Mouse (Mus musculus): ENCODE measurements around the gene Nanog.

Nanog gene

DNA sequence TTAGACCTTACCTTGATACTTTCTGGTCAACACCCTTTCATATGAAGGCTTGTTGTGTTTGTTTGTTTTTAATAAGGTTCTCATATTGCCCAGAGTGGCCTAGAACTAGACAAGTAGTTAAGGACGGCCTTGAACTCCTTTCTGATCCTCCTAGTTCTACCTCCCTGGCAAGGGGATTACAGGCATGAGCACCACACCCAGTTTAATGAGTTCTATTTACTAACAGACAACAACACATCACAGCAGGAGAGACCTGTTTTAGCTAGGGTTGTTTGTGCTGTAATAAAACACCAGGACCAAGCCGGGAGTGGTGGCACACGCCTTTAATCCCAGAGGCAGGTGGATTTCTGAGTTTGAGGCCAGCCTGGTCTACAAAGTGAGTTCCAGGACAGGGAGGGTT lies 55.2 kb downstream of the Nanog start:
- no peak for DNase-seq (ENCODE audit: low spot score in 2 of 2)

DNA sequence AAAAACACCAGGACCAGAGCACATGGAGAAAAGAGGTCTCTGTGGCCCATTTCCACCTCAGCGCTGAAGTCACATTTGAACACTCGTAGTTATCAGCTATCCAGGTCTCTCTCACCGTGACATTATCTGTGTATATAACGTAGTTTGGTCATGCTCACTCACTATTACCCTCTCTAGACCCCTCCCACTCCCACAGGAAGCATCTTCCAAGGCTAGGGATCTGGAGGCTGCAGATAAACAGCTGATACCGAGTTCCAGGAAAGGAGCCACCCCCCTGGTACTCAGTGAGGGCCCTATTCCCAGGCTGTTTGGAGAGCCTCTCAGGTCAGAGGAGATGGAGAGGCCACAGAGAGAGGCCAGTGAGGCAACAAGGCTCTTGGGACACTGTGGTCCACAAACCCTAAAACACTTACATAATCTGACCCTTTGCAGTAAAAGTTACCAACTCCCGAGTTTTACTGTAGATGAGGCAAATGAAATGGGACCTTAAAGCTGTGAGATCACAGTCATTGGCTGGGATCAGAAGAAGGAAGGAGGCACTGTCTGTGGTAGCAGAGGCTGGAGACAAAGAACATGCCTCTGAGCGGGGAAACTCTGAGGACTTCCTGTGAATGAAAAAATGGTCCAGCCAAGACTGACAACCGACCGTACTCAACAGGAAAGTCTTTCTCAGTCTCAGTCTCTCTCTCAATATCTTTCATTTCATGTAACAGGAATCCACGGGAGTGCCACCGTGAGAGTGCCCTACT lies 55.8 kb downstream of the Nanog start:
- DNase-seq (ENCODE audit: low spot score in 2 of 2): no peak

DNA sequence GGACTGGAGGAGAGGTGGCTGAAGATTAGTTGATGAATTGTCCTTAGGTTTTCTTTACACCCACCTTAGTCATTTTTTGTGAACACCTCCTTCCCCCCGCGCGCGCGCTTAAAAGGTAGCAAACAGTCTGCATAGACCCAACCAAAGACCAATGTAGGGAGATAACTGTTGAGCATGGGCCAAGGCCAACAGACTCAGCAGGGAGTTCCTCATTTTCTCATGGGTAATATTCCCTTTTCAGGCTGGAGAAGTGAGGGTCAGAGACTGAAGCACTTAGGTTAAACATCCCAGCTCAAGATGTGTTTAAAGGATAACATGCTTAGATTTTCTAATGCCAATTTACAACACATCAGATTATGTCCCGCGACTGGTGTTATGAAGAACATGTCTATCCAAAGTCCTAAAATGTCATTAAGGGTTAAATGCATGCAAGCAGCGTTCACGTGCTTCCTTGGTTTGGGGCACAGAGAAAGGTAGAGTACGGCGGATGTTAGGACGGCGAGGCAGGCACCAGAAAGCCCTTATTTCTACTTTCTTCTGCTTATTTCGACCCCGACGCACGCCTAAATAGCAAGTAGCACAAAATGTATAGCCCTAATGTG lies 56.7 kb downstream of the Nanog start:
- DNase-seq (ENCODE audit: low spot score in 2 of 2): no peak

Measured in frontal cortex, postnatal 14 days (tissue).